Mouse (Mus musculus) thymus, postnatal 10 days (tissue): ENCODE results near the gene Asgr2.
"Not testable (repeated sequence)": the region's sequence is repeated elsewhere in the genome, so short reads cannot be mapped to it uniquely, and the experiment has no call there.

Experiments
- DNase-seq, 2 experiments: peaks; one replicate each; pipeline ENCODE4 v3.0.0; 2021; ENCODE audit warnings: low spot score in 2 of 2

Gene Asgr2

DNA sequence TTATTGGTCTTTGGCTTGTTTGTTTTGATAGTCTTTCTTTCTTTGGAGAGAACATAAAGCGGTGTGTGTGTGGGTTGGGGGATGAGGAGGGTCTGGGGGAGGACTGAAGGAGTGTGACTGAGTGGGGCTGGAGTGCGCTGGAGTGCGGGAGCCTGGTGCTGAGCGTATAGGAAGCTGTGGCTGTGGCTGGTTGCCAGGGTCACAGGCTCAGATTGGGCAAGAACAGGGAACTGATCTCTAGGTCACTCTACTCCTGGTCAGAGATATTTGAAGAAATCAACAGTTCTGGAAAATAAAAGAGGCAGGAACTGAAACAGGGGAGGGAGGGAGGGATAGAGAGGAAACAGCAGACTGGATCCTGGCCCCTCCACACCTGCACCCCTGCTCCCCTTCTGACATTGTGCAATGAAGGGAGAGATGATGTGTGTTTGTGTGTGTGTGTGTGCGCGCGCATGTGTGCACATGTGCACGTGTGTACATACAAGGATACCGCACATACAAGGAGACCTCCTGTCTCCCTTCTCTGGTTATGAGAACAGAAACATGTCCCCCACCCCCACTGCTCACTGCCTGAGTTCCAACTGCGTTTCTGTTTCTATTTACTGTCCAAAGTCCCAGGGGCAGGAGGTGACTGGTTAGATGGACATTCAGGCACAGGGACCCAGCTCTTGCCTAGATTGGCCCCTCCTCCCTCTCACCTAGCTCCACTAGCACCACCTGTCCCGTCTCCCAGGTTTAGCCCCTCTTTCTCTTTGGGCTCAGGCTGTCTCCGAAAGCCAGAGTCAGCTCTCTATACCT lies at the start of gene Asgr2:
Asgr2 (plus strand) TSS at position 659 of the 798 bp plus-strand sequence.
- DNase-seq: no peak

DNA sequence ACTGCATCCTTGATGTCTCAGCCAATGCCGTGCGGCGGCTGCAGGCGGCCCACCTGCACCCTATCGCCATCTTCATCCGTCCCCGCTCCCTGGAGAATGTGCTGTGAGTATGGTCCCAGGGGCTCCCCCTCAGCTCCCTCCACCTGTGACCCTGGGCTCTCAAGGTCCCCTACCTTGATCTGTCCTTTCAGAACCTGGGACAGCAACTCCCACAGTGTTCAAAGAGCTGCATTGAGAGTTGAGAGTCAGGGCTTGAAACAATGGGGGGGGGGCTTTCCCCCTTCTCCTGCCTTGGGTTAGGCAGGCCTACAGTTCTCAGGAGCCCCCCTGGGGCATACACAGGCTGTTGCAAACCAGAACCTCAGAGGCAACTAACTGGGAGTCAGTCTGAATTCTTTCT lies 48.8 kb upstream of the Asgr2 start:
- no peak for DNase-seq

- no peak for DNase-seq
Observed at GRCm38 (mm10) chr11:70045435-70045834, 47.0 kb upstream of the Asgr2 start.

GRCm38 (mm10) chr11:70049366-70049765 lies 43.1 kb upstream of the Asgr2 start:
- no peak for DNase-seq

DNA sequence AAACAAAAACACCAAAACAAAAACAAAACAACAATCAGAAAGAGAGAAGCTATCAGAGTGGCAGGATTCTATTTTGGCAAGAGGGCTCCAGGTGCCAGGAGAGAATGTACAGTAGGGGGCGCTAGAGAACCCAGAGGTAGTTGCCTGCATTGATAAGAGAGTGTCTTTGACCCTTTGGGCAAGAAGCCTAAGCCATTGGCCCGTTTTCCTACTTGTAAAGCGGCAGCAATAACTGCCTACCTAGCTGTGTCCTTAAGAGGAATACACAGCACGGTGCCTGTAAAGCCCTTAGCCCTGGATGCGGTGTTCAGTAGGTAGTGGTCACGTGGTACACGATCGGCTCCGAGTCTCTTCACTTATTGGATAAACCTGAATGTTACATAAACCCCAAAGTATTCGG lies 42.6 kb upstream of the Asgr2 start:
- DNase-seq: peak in 1 of 2 experiments; percentile 39

- no peak for DNase-seq
Observed at GRCm38 (mm10) chr11:70053156-70053555, 39.3 kb upstream of the Asgr2 start.

DNA sequence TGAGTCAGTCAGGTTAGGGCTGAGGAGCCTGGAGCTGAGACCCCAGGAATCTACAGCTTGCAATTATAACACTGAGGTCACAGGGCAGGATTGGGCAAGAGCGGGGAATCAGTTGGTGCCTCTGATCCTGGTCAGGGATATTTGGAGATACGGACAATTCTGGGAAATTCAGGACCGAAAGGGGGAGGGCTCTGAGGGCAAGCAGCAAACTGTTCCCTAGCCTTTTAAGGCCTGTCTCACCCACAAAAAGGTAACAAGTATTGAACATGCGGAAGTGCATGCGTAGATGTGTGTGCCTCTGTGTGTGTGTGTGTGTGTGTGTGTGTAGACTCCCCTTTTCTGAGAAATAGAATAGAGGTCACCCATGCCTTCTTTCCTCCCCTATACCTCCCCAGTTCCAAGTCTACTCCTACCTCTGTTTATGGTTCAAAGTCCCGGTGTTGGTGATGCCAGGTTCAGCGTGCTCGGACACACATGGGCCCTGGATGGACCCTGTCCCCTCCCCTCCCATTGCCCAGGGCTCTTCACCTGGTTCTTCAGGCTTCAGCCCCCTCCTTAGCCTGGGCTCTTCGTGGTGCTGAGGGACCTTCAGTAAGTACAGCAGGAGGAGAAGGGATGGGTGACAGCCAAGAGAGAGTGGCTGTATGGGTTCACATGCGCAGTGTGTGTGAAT lies 38.4 kb upstream of the Asgr2 start, which contains the start of gene Asgr1:
Asgr1 (plus strand) TSS at position 188 of the 673 bp plus-strand sequence.
- no peak for DNase-seq

DNA sequence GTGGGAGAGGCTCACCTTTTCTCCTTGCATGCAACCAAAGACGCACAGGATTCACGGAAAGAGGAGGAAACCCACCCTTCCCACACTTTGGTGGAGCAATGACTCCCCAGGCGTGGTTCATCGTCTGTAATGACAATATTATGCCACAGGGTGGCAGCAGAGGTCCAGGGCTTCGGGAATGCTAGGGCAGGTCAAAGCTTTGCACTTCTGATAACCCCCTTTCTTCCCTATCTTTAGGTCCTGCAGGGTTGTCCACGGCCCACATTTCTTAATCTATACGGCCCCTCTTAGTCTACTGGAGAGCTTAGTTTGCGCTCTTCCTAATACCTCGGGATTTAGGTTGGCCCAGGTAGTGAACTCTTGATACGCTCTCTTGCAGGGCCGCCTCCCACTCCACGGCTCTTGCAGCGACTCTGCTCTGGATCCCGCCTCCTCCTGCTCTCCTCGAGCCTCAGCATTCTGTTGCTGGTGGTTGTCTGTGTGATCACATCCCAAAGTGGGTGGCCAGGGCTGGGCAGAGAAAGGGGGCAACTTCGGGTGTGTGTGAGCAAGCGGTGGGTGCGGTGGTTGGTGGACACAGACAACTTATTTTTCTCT lies 36.7 kb upstream of the Asgr2 start:
- peak; percentile 48 to 82 for DNase-seq

- no peak for DNase-seq
Observed at GRCm38 (mm10) chr11:70057805-70058204, 34.6 kb upstream of the Asgr2 start.

DNA sequence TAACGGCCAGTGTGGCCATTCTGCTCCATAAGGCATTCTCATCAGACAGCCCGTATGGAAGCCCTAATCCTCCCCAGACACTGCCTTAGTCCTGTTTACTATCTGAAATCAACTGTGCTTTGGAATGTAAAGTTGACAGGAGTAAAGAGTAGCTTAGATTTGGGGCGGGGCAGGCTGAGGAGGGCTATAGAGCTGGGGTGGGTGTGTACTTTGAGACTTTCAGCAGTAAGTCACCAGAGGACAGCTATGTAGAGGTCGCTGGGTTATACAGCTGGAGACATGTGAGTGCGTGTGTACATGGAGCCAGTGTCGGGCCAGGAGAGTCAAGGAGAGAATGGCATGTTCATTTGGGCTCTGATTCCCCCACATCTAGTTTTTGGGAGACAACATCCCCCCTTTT lies 32.5 kb upstream of the Asgr2 start:
- no peak for DNase-seq

GRCm38 (mm10) chr11:70063053-70063452 lies 29.4 kb upstream of the Asgr2 start:
- DNase-seq: no peak

GRCm38 (mm10) chr11:70066701-70067100 lies 25.7 kb upstream of the Asgr2 start:
- DNase-seq: no peak

DNA sequence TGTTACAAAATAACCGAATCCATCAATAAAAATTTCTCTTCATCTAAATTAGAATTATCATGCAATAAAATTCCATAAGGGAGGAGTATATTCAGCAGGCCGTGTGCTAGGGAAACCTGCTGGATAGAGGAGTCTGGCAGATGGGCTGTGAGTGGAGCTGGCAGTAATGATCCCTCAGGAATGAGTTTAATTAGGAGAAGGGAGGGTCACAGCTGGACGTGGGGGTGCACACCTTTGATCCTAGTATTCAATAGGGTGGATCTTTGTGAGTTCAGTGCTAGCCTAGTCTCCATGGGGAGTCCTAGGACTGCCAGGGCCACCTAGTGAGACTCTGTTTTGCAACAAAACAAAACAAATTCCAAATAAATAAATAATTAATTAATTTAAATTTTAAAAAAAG lies 24.2 kb upstream of the Asgr2 start:
- DNase-seq: no peak

DNA sequence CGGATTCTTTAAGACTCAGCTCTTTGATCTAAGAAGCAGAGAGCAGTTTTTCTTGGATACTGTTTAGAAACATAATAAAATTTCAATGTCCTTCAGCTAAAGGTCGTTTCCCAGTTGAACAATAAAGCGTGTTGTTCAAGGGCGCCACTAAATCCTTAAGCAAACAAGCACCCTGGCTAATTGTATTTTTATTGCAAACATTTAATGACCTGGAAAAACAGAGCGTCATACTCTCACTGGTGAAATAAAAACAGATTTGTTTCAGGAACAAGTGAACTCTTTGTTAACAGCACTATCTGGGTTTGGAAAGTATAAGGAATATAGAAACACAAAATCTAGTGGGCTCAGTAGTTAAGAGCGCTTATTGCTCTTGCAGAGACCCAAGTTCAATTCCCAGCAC lies 22.4 kb upstream of the Asgr2 start:
- DNase-seq: no peak

GRCm38 (mm10) chr11:70070603-70071002 lies 21.8 kb upstream of the Asgr2 start:
- DNase-seq: not testable (repeated sequence)

GRCm38 (mm10) chr11:70074379-70075071 lies 17.9 kb upstream of the Asgr2 start:
- DNase-seq: peak; percentile 20 to 75

DNA sequence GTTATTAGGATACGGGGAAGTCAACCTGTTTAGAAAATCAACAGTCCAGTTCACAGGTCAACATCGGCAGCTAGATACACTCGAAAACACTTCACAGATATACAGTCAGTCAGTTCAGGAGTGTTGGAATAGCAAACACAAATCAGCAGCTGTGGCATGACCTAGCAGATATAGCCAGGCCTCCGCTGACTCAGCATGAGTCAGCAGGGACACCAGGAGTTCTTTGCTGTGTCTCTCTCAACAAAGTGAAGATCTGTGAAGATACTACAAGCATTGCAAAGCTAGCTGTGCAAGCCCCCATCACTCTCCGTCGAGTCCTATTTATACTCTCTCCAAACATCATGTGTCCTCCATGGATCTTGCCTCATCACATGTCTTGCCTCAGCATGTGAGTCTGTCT lies 16.9 kb upstream of the Asgr2 start:
- no peak for DNase-seq

DNA sequence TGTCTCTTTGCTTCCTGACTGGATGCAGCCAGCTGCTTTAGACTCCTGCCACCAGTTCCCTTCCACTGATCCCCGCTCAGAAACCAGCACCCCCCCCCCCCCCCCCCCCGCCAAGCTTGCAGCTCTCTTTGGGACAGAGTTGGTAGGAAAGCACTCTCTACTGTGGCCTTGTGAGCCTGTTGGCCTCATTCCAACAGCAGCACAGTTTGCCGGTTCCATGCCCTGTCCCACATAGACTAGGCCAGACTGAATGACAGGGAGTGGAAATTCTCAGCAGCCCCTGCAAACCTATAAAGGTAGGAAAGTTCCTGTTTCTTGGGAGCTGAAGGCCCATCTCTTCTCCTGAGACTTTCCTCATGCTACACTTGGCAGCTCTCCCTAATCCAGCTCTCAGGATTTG lies 15.0 kb upstream of the Asgr2 start:
- DNase-seq: no peak

DNA sequence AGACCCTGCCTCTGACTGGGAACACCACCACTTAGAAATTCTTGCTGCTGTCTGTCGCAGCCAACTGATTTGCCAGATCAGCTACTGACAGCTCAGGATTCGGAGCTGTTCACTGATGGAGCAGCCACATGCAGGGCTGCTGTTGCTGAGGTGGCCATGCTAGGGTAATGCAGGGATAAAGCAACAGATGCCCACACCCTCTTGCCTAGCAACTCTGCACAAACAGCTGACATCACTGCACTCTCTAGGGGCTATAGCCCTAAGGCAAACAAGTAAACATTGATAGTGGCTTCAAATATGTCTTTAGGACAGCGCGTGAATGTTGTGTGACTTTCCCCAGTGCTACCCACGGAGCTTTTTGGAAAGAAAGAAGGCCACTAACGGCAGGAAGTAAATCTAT lies 13.3 kb upstream of the Asgr2 start:
- DNase-seq: no peak

DNA sequence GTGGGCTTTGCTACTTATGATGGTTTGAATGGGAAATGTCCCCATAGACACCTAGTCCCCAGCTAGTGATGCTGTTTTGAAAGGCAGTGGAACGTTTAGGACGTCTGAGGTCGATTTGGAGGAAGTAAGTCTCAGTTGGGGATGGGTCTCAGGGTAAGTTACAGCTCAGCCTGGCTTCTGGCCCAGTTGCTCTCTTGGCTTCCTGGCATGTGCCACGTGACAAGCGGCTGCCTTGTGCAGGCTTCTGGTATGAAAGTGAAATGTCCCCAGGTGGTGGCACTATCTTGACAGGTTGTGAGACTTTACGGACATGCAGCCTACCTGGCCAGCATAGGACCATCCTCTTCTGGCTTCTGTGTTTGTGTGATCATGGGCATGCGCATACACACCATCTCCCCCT lies 12.5 kb upstream of the Asgr2 start:
- DNase-seq: peak; percentile 47 to 64

DNA sequence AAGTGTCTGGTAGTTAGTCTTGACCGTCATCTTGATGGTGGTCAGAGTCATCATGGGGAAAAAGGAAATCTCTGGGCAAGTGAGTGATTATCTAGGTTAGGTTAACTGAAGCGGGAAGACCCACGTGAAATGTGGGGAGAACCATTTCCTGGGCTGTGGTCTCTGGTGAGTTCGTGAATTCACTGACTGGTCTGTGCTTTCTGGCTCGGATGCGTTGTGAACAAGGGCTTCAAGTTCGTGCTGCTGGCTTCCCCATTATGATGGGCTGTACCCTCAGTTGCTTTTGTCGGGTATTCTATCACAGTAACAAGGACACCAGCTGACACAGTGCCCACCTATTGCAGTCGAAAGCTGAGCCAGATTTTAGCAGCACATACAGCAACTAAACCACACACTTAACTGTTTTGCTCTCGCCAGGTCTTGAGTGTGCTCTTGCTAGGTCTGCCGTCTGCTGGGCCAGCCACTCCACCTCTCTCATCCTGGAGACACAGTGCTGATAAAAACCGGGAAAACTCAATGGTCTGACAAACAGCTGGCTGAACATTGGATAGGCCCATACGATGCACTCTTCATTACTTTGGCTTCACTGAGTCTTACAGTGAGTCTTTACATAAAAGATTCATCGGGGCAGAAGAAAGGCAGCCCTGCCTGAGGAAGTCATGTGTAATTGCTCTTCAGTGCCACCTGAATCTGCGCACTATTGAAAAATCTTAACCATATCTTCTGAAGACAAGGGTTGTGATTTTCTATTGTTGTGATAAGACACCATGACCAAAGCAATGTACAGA lies 11.4 kb upstream of the Asgr2 start:
- DNase-seq: peak in 1 of 2 experiments; percentile 22
